Mouse (Mus musculus): Measurements from ENCODE around the gene Rora. TPM values are rescaled to one million over a fixed set of nuclear protein-coding genes. Genes with fewer than 3 reads are reported as not detected.

Rora gene
- polyA plus RNA-seq, 1 experiment from 2014 or later = 3.8 TPM

DNA sequence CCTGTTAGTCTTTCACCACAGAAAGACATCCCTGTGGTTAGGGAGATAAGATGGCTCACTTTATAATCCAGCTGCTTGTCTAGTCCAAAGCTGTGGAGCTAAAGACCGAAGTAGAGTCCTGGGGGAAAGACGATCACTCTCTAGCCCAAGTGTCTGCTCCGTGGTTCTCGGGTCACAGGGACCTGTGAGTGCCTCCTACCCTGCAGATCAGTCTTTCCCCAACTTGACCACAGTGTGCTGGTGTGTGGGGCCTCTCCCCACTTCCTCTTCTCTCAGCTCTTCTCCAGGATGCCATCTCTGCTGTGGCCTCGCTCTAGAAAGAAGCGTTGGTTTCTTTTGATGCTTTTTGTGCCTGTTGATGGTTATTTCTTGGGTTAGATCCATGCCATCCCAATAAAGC is 682.5 kb downstream of the Rora start:
- Histone ChIP-seq H3K27me3 (ENCODE audit: control insufficient read depth, insufficient read depth, low read length) (no peaks in the 10 kb centered on the region), H3K9ac (ENCODE audit: low read depth, low read length) (no peak overlapping the region), H3K4me1 (replicated peaks; ENCODE audit: control insufficient read depth, insufficient read depth, low read length) (no peaks in the 10 kb centered on the region), H3K36me3 (ENCODE audit: control insufficient read depth, insufficient read depth, low read length) (no peaks in the 10 kb centered on the region), H3K4me2 (replicated peaks; ENCODE audit: low read depth, low read length) (no peak overlapping the region), H3K4me3 (ENCODE audit: low read depth, low read length) (no peak overlapping the region), H3K27ac (ENCODE audit: low read depth, low read length) (no peak overlapping the region), H3K9me3 (ENCODE audit: control insufficient read depth, low read length) (no peaks in the 10 kb centered on the region)
- 94% methylated on average over 6 of the region's 6 CpGs for WGBS
- DNase-seq (ENCODE audit: low spot score) (no peak), ATAC-seq (ENCODE audit: low FRiP score) (no peak)

DNA sequence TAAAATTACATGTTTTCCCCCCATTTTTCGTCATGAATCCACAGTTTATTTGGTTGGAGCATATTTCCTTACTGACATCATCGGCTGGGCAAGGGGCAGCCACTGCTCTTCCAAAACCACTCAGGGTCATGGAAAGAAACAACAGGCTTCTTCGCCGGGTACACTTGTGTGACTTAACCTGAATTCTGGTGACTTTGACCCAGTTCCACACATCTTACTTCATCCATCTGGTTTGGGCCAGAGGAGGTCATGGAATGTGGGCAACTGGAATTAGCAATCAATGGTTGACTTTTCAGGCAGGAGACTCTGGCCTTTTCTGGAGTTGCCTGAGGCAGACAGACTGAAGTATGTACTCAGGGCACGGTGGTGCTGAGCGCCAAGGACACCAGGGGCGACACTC is 685.6 kb downstream of the Rora start:
- no peaks in the 10 kb centered on the region for H3K36me3 ChIP-seq (ENCODE audit: control insufficient read depth, insufficient read depth, low read length)
- 85% methylated on average over 7 of the region's 7 CpGs for WGBS
- H3K27me3 ChIP-seq (ENCODE audit: control insufficient read depth, insufficient read depth, low read length) = no peaks in the 10 kb centered on the region
- H3K4me1 ChIP-seq (replicated peaks; ENCODE audit: control insufficient read depth, insufficient read depth, low read length) = no peaks in the 10 kb centered on the region
- DNase-seq (ENCODE audit: low spot score) (no peak), ATAC-seq (ENCODE audit: low FRiP score) (no peak)
- H3K4me3 ChIP-seq (ENCODE audit: low read depth, low read length) = no peak overlapping the region
- H3K27ac ChIP-seq (ENCODE audit: low read depth, low read length) = no peak overlapping the region
- no peak overlapping the region for H3K9ac ChIP-seq (ENCODE audit: low read depth, low read length)
- no peaks in the 10 kb centered on the region for H3K9me3 ChIP-seq (ENCODE audit: control insufficient read depth, low read length)
- H3K4me2 ChIP-seq (replicated peaks; ENCODE audit: low read depth, low read length) = no peak overlapping the region

DNA sequence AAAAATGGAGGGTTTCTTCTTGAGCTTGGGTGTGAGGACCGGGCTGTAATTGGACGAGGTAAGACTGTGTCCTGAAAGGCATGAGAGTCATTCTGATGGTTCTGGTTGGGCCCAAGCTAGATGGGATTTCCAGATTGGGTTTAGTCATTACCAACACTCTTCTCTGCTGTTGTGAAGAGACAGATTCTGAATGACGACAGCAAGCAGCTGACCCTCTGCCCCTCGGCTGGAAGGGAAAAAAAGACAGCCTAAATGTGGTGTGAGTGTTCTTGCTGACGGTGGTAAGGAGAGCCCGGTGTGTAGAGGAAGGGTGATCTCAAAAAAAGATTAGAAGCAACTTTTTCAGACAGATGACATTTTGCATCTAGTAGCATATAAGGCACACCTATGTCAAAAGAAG is 686.2 kb downstream of the Rora start:
- Histone ChIP-seq H3K9ac (ENCODE audit: low read depth, low read length) (no peak overlapping the region), H3K36me3 (ENCODE audit: control insufficient read depth, insufficient read depth, low read length) (no peaks in the 10 kb centered on the region), H3K4me1 (replicated peaks; ENCODE audit: control insufficient read depth, insufficient read depth, low read length) (no peaks in the 10 kb centered on the region), H3K9me3 (ENCODE audit: control insufficient read depth, low read length) (no peaks in the 10 kb centered on the region), H3K4me3 (ENCODE audit: low read depth, low read length) (no peak overlapping the region), H3K27ac (ENCODE audit: low read depth, low read length) (no peak overlapping the region), H3K27me3 (ENCODE audit: control insufficient read depth, insufficient read depth, low read length) (no peaks in the 10 kb centered on the region), H3K4me2 (replicated peaks; ENCODE audit: low read depth, low read length) (no peak overlapping the region)
- DNase-seq (ENCODE audit: low spot score) (no peak), ATAC-seq (ENCODE audit: low FRiP score) (no peak)
- WGBS = 80% methylated on average over 6 of the region's 6 CpGs

DNA sequence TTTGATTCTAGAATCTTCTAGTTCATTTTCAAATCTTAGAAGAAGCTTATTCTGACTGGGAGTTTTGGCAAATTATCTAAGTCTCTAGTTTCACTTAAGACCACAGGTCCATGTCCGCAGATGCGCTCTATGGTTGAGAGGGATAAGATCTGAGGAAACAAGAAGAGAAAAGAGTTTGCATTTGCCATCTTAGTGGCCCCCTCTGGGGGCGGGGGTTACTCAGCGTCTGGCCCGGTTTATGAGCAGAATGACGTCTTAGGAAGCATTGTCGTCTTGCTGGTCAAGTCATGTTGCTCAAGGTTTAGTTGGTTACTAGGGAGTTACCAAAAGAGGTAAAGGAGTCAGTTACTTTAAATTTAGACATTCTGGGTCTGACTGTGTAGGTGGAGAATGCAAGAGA is 686.8 kb downstream of the Rora start:
- Histone ChIP-seq H3K27me3 (ENCODE audit: control insufficient read depth, insufficient read depth, low read length) (no peaks in the 10 kb centered on the region), H3K9me3 (ENCODE audit: control insufficient read depth, low read length) (no peaks in the 10 kb centered on the region), H3K27ac (ENCODE audit: low read depth, low read length) (no peak overlapping the region), H3K4me2 (replicated peaks; ENCODE audit: low read depth, low read length) (no peak overlapping the region), H3K4me1 (replicated peaks; ENCODE audit: control insufficient read depth, insufficient read depth, low read length) (no peaks in the 10 kb centered on the region), H3K9ac (ENCODE audit: low read depth, low read length) (no peak overlapping the region), H3K4me3 (ENCODE audit: low read depth, low read length) (no peak overlapping the region), H3K36me3 (ENCODE audit: control insufficient read depth, insufficient read depth, low read length) (no peaks in the 10 kb centered on the region)
- ATAC-seq (ENCODE audit: low FRiP score) (no peak), DNase-seq (ENCODE audit: low spot score) (no peak)
- WGBS = 92% methylated on average over 7 of the region's 7 CpGs

DNA sequence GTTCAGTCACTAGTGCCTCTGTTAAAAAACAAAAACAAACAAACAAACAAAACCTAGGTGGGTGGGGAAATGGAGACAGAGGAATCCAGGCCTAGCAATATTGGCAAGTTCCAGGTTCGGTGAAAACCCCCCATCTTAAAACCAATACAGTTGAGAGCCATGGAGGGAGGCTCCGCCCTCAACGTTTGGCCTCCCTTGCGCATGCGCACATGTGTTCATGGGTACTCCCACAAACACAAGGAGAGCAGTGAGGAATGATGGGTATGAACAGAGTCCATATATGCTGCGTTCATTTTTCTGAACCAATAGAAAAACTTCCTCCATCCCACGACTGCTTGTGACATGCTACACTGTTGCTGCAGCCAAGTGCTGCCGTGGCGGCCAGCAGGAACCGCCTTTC is 690.3 kb downstream of the Rora start:
- Histone ChIP-seq H3K9me3 (ENCODE audit: control insufficient read depth, low read length) (no peaks in the 10 kb centered on the region), H3K4me1 (replicated peaks; ENCODE audit: control insufficient read depth, insufficient read depth, low read length) (no peaks in the 10 kb centered on the region), H3K27ac (ENCODE audit: low read depth, low read length) (no peak overlapping the region), H3K9ac (ENCODE audit: low read depth, low read length) (no peak overlapping the region), H3K4me2 (replicated peaks; ENCODE audit: low read depth, low read length) (no peak overlapping the region), H3K4me3 (ENCODE audit: low read depth, low read length) (no peak overlapping the region), H3K36me3 (ENCODE audit: control insufficient read depth, insufficient read depth, low read length) (no peaks in the 10 kb centered on the region), H3K27me3 (ENCODE audit: control insufficient read depth, insufficient read depth, low read length) (no peaks in the 10 kb centered on the region)
- ATAC-seq (ENCODE audit: low FRiP score) (no peak), DNase-seq (ENCODE audit: low spot score) (no peak)
- 88% methylated on average over 10 of the region's 10 CpGs for WGBS

DNA sequence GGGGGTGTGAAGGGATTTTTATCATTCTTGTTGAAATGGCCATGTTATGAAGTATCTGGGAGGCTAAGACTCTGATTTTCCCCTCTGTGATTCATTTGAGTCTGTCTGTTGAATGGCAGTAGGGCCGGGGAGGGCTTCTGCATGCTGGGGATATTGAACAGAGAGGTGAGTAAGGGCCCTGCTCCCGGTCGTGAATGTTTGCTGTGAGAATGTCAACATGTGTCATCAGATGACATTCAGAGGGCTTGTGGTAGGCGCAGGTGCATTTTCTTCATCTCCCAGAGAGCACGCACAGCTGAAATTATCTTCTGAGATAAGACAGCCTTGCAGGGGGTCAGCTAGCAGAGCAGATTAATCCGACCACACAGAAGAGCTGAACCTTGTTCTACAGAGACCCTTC is 692.0 kb downstream of the Rora start:
- DNase-seq (ENCODE audit: low spot score) (no peak), ATAC-seq (ENCODE audit: low FRiP score) (no peak)
- Histone ChIP-seq H3K27ac (ENCODE audit: low read depth, low read length) (no peak overlapping the region), H3K4me2 (replicated peaks; ENCODE audit: low read depth, low read length) (no peak overlapping the region), H3K36me3 (ENCODE audit: control insufficient read depth, insufficient read depth, low read length) (no peaks in the 10 kb centered on the region), H3K4me1 (replicated peaks; ENCODE audit: control insufficient read depth, insufficient read depth, low read length) (no peaks in the 10 kb centered on the region), H3K9ac (ENCODE audit: low read depth, low read length) (no peak overlapping the region), H3K4me3 (ENCODE audit: low read depth, low read length) (no peak overlapping the region), H3K27me3 (ENCODE audit: control insufficient read depth, insufficient read depth, low read length) (no peaks in the 10 kb centered on the region), H3K9me3 (ENCODE audit: control insufficient read depth, low read length) (no peaks in the 10 kb centered on the region)
- WGBS = 77% methylated on average over 6 of the region's 6 CpGs

DNA sequence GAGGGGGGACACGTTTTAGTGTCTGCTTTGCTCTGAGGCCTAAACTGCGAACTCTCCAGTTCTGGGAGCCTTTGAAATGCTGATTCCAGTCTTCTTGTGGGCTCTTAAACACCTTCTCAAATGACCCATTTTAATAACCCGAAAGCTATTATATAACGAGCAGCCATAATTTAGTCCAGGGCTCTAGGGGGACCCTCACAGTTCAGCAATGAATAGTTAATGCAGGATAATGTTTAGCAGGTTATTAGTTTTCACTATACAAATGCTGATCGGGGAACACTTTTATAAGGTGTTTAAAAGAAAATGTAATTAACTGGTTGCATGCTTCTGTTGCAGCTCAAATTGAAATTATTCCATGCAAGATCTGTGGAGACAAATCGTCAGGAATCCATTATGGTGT is 694.2 kb downstream of the Rora start:
- DNase-seq (ENCODE audit: low spot score) = no peak
- 79% methylated on average over 6 of the region's 6 CpGs for WGBS
- Histone ChIP-seq H3K4me1 (replicated peaks; ENCODE audit: control insufficient read depth, insufficient read depth, low read length) (no peaks in the 10 kb centered on the region), H3K9me3 (ENCODE audit: control insufficient read depth, low read length) (no peaks in the 10 kb centered on the region), H3K4me3 (ENCODE audit: low read depth, low read length) (no peak overlapping the region), H3K4me2 (replicated peaks; ENCODE audit: low read depth, low read length) (no peak overlapping the region), H3K36me3 (ENCODE audit: control insufficient read depth, insufficient read depth, low read length) (no peaks in the 10 kb centered on the region), H3K27ac (ENCODE audit: low read depth, low read length) (no peak overlapping the region), H3K27me3 (ENCODE audit: control insufficient read depth, insufficient read depth, low read length) (no peaks in the 10 kb centered on the region), H3K9ac (ENCODE audit: low read depth, low read length) (no peak overlapping the region)
- no peak for ATAC-seq (ENCODE audit: low FRiP score)

DNA sequence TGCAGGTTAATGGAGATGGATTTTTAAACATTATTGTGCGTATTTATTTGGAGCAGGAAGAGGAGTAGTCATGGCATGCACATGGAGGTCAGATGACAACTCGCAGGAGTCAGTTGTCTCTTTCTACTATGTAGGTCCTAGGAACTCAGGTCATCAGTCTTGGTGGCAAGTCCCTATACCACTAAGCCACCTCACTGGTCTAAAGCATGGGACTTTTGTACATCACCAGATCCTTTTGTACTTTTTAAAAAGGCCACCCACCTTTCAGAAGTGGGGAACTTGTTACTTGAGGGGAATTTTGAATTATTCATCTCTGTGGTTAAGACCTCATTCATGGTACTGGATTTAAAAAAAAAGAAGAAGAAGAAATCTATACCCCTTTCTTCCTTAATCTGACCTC is 696.0 kb downstream of the Rora start:
- no peaks in the 10 kb centered on the region for H3K4me1 ChIP-seq (replicated peaks; ENCODE audit: control insufficient read depth, insufficient read depth, low read length)
- H3K9me3 ChIP-seq (ENCODE audit: control insufficient read depth, low read length) = no peaks in the 10 kb centered on the region
- H3K4me3 ChIP-seq (ENCODE audit: low read depth, low read length) = no peak overlapping the region
- no peak overlapping the region for H3K4me2 ChIP-seq (replicated peaks; ENCODE audit: low read depth, low read length)
- H3K27ac ChIP-seq (ENCODE audit: low read depth, low read length) = no peak overlapping the region
- no peaks in the 10 kb centered on the region for H3K27me3 ChIP-seq (ENCODE audit: control insufficient read depth, insufficient read depth, low read length)
- no peak for DNase-seq (ENCODE audit: low spot score)
- H3K9ac ChIP-seq (ENCODE audit: low read depth, low read length) = no peak overlapping the region
- H3K36me3 ChIP-seq (ENCODE audit: control insufficient read depth, insufficient read depth, low read length) = no peaks in the 10 kb centered on the region
- WGBS = 90% methylated on average over 2 of the region's 2 CpGs
- no peak for ATAC-seq (ENCODE audit: low FRiP score)

DNA sequence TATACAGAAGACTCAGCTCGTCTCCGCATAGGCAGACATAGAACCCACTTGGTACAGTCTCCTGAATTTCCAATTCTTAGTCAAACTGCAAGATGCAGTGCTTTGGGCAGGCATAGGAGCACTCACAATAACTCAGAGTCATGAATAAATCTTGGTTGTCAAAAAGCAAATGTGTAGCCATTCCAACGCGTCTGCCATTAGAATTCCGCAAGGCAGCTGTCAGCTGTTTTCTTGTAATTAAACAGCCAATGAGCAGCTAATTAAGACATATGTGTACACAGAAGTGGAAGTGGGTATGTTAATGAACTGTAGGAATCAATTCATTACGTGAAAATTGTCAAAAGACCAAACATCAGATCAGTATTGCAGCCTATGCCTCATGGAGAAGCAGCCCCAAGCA is 700.6 kb downstream of the Rora start:
- Histone ChIP-seq H3K4me3 (ENCODE audit: low read depth, low read length) (no peak overlapping the region), H3K9me3 (ENCODE audit: control insufficient read depth, low read length) (no peaks in the 10 kb centered on the region), H3K27me3 (ENCODE audit: control insufficient read depth, insufficient read depth, low read length) (no peaks in the 10 kb centered on the region), H3K9ac (ENCODE audit: low read depth, low read length) (no peak overlapping the region), H3K4me1 (replicated peaks; ENCODE audit: control insufficient read depth, insufficient read depth, low read length) (no peaks in the 10 kb centered on the region), H3K27ac (ENCODE audit: low read depth, low read length) (no peak overlapping the region), H3K4me2 (replicated peaks; ENCODE audit: low read depth, low read length) (no peak overlapping the region), H3K36me3 (ENCODE audit: control insufficient read depth, insufficient read depth, low read length) (no peaks in the 10 kb centered on the region)
- WGBS = 85% methylated on average over 6 of the region's 6 CpGs
- DNase-seq (ENCODE audit: low spot score) = no peak
- ATAC-seq (ENCODE audit: low FRiP score) = no peak
